Comparison of ENCODE assay signal across 26 mouse cellular contexts in the genomic region with DNA sequence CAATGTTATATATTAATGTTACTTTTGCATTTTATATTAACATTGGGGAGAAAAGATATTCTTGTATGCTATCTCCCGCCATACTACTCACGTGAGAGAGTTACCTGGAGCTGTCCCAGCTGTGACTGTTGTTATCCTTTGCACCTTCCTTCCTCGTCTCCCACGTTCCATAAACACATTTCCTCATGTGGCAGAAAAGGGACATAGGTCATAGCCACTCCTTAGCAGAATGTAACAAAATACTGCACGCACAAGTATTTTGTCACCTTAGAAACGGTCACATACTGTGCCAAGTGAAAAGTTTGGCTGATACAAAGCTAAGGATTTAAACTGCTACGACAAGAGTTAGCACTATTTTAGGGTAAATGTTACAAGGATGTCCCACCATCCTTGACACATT.
"Had no signal": no experiment of that assay in that cellular context is flagged by ENCODE, and none has a peak within 500 bp of the region (broad histone marks: within the 10 kb centered on the region; RNA-seq: fewer than 3 reads in every experiment).

No protein-coding gene starts in this region.

- H3K9me3 ChIP-seq: heart, embryonic 10.5 days; heart, embryonic 12.5 days; kidney, embryonic 15.5 days; limb, embryonic 10.5 days; limb, embryonic 12.5 days; liver, embryonic 13.5 days had no signal

- H3K4me2 ChIP-seq: heart, embryonic 12.5 days; hindbrain, embryonic 14.5 days; kidney, embryonic 15.5 days; limb, embryonic 12.5 days; liver, embryonic 11.5 days; liver, embryonic 13.5 days had no signal

- H3K4me1 ChIP-seq: kidney, embryonic 15.5 days; limb, embryonic 10.5 days; liver, embryonic 13.5 days had no signal

- H3K27ac ChIP-seq: gastrocnemius, adult 2 months; heart, embryonic 10.5 days; hindbrain, embryonic 14.5 days; kidney, embryonic 15.5 days; kidney, postnatal 0 days; limb, embryonic 10.5 days; limb, embryonic 12.5 days; liver, embryonic 13.5 days had no signal

- DNase-seq: gastrocnemius, adult 2 months; gastrocnemius, postnatal 10 days; gastrocnemius, postnatal 25 days; heart, adult 18-20 months; heart, postnatal 14 days; heart, postnatal 36 days; kidney, adult 11 months; kidney, adult 2 months; kidney, adult 9 months; kidney, postnatal 14 days; kidney, postnatal 4 days; layer of hippocampus, adult 9-11 months; layer of hippocampus, postnatal 36 days; liver; liver, embryonic 13.5 days had no signal

- H3K27me3 ChIP-seq: heart, embryonic 12.5 days; kidney, embryonic 15.5 days; limb, embryonic 12.5 days; liver, embryonic 13.5 days had no signal

- H3K4me3 ChIP-seq: gastrocnemius, adult 2 months; heart, embryonic 10.5 days; heart, embryonic 12.5 days; kidney, embryonic 15.5 days; limb, embryonic 10.5 days; limb, embryonic 12.5 days; liver, embryonic 13.5 days had no signal

- ATAC-seq: forebrain, embryonic 16.5 days; hindbrain, embryonic 16.5 days; inflammation-experienced regulatory T-cells, adult 6 months had no signal

- H3K9ac ChIP-seq: heart, embryonic 12.5 days; hindbrain, embryonic 14.5 days; kidney, embryonic 15.5 days; limb, embryonic 12.5 days; liver, embryonic 13.5 days had no signal
